Mouse (Mus musculus) forebrain, embryonic 14.5 days (tissue): ENCODE measurements around the gene Sfmbt2. TPM values are rescaled to one million over a fixed set of nuclear protein-coding genes. Genes with fewer than 3 reads are reported as not detected.

Experiments used
- ATAC-seq: fragments of 200-750 bp; cut with Nextera tagmentation; 2 replicates; pipeline ENCODE4 v1.8.0; 2017; ENCODE audit warnings: mild to moderate bottlenecking, moderate library complexity
- DNase-seq: peaks from one replicate; pipeline ENCODE4 v3.0.0-alpha.2; 2015; ENCODE audit warnings: low spot score
- H3K27ac ChIP-seq: fragments of 300-500 bp; sonication (generic); 2 replicates; pipeline ENCODE4 v1.5.1; 2014; ENCODE audit warnings: low read depth, mild to moderate bottlenecking, control low read depth, low read length, moderate library complexity
- H3K27me3 ChIP-seq: fragments of 300-500 bp; sonication (generic); replicated peaks from 2 replicates; pipeline ENCODE4 v1.6.1; 2014; ENCODE audit warnings: low read length, control low read depth, mixed read lengths; ENCODE audit not compliant: control insufficient read depth, insufficient read depth
- H3K36me3 ChIP-seq: fragments of 300-500 bp; sonication (generic); 2 replicates; pipeline ENCODE4 v1.6.1; 2014; ENCODE audit warnings: low read length, control low read depth; ENCODE audit not compliant: control insufficient read depth, insufficient read depth
- H3K4me1 ChIP-seq: fragments of 300-500 bp; sonication (generic); 2 replicates; pipeline ENCODE4 v1.6.1; 2014; ENCODE audit warnings: antibody characterized with exemption, low read length, control low read depth; ENCODE audit not compliant: control insufficient read depth, insufficient read depth
- H3K4me2 ChIP-seq: fragments of 300-500 bp; sonication (generic); 2 replicates; pipeline ENCODE4 v1.6.1; 2014; ENCODE audit warnings: mild to moderate bottlenecking, control low read depth, low read length
- H3K4me3 ChIP-seq: fragments of 300-500 bp; sonication (generic); 2 replicates; pipeline ENCODE4 v1.5.1; 2014; ENCODE audit warnings: low read depth, low read length, control low read depth
- H3K9ac ChIP-seq: fragments of 300-500 bp; sonication (generic); 2 replicates; pipeline ENCODE4 v1.6.1; 2014; ENCODE audit warnings: mild to moderate bottlenecking, low read length, control low read depth, moderate library complexity
- H3K9me3 ChIP-seq: fragments of 300-500 bp; sonication (generic); replicated peaks from 2 replicates; pipeline ENCODE4 v1.6.1; 2016; ENCODE audit warnings: low read length, control low read depth, mixed read lengths; ENCODE audit not compliant: control insufficient read depth
- WGBS: fragments of 180-500 bp; shearing (Covaris S2); extraction: QIAGEN DNeasy Blood & Tissue Kit; methylation state at CpG from one replicate; pipeline ENCODE4 v1.1.7; 2014; 5-methylcytosine and 5-hydroxymethylcytosine counted together
- polyA plus RNA-seq: library from polyadenylated mRNA; unstranded; fragments of >200 nt; fragmentation: Nextera tagmentation; extraction: Ambion mirVana; gene quantifications from 2 replicates; pipeline ENCODE4 v1.2.1, GENCODE M21; 2014

The Sfmbt2 gene
- polyA plus RNA-seq, 1 experiment from 2014 or later, result 1.8 TPM

DNA sequence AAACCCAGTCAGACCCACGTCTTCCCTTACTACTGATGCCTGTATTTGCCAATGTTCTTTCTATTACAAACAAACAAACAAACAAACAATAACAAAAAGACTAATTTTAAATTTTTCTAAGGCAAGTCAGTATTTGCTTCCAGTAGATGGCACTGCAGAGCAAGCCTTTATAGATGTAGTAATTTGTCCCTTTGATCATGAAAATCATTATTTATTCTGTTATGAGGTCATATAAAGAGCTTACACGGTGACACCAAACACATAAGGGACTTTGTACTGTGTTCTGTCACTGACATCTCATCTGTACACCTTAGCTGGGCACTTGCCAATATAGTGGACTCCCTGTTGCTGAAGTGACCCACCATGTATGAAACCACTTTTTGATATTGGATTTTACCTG is 4.0 kb upstream of the Sfmbt2 start:
- peak; percentile 65 for DNase-seq

DNA sequence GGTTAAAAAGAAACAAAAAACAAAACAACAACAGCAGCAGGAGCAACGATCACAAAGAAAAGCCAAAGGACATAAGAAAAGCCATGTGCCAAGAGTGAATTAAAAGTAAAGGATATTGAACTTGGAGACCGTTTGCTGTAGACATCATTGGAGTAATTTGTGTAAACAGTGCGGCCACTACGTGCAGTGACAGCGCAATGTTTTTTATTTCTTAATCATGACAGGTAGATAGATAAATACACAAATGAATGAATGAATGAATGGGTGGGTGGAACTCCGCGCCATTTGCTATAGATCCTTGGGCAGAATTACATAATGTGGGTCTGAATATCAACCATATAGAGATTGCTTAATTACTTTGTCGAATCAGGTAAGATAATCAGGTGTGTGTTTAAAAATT is 634 bp upstream of the Sfmbt2 start:
- no peak overlapping the region for H3K9ac ChIP-seq
- H3K4me1 ChIP-seq, result peaks cover 10% of the 10 kb centered on the region
- WGBS, result 4% methylated on average over 8 of the region's 8 CpGs
- H3K36me3 ChIP-seq, result no peaks in the 10 kb centered on the region
- H3K4me3 ChIP-seq, result no peak overlapping the region
- no peak overlapping the region for H3K4me2 ChIP-seq
- DNase-seq (no peak), ATAC-seq (no peak)
- no peak overlapping the region for H3K27ac ChIP-seq
- peaks cover 57% of the 10 kb centered on the region for H3K27me3 ChIP-seq
- H3K9me3 ChIP-seq, result no peaks in the 10 kb centered on the region

More for the DNA sequence above, 4.0 kb upstream of the Sfmbt2 start:
- Histone ChIP-seq H3K4me1 (no peaks in the 10 kb centered on the region), H3K27ac (no peak overlapping the region), H3K4me3 (no peak overlapping the region), H3K27me3 (peaks cover 41% of the 10 kb centered on the region), H3K4me2 (no peak overlapping the region), H3K9me3 (no peaks in the 10 kb centered on the region), H3K36me3 (no peaks in the 10 kb centered on the region), H3K9ac (no peak overlapping the region)
- ATAC-seq, result no peak
- WGBS, result 20% methylated on average over 2 of the region's 2 CpGs

DNA sequence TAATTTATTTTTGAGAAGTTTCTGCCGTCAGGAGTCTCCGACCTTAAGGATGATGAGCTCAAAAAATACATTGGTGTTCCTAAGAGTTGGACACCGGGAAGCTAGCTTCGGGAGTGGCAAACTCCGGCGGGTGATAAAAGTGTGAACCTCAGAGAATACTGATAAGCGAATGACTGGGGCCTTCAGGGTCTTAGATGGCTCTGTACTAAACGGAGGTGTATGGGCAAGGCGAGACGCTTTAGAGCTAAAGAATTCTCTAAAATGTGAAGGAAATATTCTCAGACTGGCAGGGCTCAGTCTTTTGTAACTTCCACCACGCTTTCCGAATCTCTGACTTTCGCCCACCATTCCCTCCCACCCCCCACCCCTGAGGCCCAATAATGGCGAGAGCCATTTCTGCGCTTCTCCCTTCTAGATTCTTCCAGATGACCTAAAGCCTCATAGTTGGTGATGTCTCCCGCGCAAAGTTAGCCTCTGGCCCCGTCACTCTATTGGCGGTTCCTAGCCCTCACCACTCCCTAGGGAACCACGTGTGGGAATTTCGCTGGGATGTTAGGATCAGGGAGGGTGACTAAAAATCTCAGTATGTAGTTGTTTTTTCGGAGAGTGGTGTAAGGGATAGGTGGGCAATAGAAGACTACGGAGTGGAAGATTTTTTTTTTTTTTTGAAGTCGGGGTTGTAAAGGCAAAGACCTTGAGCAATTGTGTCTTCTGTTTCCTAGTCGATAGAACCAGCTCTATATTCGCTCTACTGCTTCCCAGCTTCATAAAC is 563 bp downstream of the Sfmbt2 start:
- ATAC-seq (no peak), DNase-seq (no peak)
- Histone ChIP-seq H3K27ac (no peak overlapping the region), H3K27me3 (peaks cover 65% of the 10 kb centered on the region), H3K4me2 (no peak overlapping the region), H3K9ac (no peak overlapping the region), H3K4me3 (no peak overlapping the region), H3K36me3 (no peaks in the 10 kb centered on the region), H3K4me1 (peaks cover 14% of the 10 kb centered on the region), H3K9me3 (no peaks in the 10 kb centered on the region)
- WGBS, result 1% methylated on average over 26 of the region's 26 CpGs

DNA sequence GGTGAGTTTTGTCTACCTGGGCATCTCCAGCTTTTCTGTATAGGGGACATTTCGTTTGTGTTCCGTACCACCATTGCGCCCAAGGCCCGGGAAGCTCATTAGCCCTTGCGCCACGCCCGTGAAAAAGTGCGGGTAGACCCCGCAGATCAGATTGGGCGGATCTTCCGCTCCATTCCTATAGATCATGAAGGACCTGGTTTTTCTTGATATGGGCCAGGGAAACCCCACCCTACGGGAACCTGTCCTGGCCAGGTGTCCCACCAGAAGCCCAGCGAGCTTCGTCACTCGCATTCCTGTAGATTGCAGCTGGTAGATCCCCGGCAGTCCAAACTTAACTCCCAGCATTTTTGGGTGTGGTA is 1.1 kb downstream of the Sfmbt2 start:
- H3K27me3 ChIP-seq, result peaks cover 70% of the 10 kb centered on the region

DNA sequence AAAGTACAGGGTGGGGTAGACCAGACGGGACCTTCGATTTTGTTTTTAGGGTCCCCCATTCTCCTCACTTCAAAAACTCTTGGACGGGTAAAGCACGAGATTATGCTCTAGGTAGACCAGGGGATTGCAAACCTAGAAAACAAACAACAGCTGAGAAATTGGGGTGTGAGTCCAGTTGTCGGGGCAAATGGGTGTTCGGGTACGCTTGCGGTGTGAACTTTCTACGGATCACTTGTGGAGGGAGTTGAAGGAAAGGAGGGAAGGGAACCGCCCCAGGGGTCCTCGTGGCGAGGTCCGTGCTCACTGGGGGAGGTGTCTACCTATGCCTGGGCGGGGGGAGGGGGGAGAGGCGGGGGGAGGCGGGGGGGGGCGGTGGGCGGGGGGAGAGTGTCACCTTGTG is 1.6 kb downstream of the Sfmbt2 start:
- H3K4me3 ChIP-seq, result peak overlapping the region; percentile 51
- no peaks in the 10 kb centered on the region for H3K36me3 ChIP-seq
- WGBS, result under 1% methylated on average over 9 of the region's 18 CpGs
- H3K4me2 ChIP-seq, result peak overlapping the region; percentile 96
- ATAC-seq (peak; percentile 13; the same call in 1 of the 2 replicates), DNase-seq (no peak)
- H3K9ac ChIP-seq, result no peak overlapping the region
- no peak overlapping the region for H3K27ac ChIP-seq
- no peaks in the 10 kb centered on the region for H3K9me3 ChIP-seq
- H3K27me3 ChIP-seq, result peaks cover 67% of the 10 kb centered on the region
- H3K4me1 ChIP-seq, result peaks cover 14% of the 10 kb centered on the region

More for the DNA sequence above, 1.1 kb downstream of the Sfmbt2 start:
- Histone ChIP-seq H3K4me3 (no peak overlapping the region), H3K27ac (no peak overlapping the region), H3K4me2 (no peak overlapping the region; the same call in 1 of the 2 replicates), H3K36me3 (no peaks in the 10 kb centered on the region), H3K9ac (no peak overlapping the region), H3K9me3 (no peaks in the 10 kb centered on the region), H3K4me1 (peaks cover 14% of the 10 kb centered on the region)
- ATAC-seq, result no peak
- WGBS, result 3% methylated on average over 16 of the region's 16 CpGs
- DNase-seq, result no peak

DNA sequence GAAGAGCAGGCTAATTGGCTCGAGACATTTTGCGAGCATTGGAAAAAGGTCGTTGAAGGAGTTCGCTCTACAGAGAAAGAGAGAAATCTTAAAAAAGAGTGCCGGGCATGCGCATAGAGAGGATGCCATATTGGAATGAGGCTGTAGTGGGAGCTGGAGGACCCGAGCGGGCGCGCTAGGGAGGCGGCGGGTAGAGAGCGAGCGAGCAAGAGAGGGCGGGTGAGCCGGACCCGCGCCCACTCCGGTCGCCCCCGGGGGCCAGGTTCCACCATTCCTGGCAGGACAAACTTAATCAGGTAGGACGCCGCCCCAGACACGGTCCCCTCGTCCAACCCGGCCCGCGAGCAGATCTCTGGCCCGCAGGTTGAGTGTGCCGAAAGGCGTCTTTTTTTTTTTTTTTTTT is 2.0 kb downstream of the Sfmbt2 start:
- DNase-seq (peak; percentile 90), ATAC-seq (peak; percentile 82)
- Histone ChIP-seq H3K36me3 (no peaks in the 10 kb centered on the region), H3K4me2 (peak overlapping the region; percentile 96), H3K9ac (peak overlapping the region; percentile 57), H3K27me3 (peaks cover 63% of the 10 kb centered on the region), H3K9me3 (no peaks in the 10 kb centered on the region), H3K27ac (no peak overlapping the region), H3K4me3 (peak overlapping the region; percentile 51), H3K4me1 (peaks cover 14% of the 10 kb centered on the region)
- under 1% methylated on average over 30 of the region's 31 CpGs for WGBS

DNA sequence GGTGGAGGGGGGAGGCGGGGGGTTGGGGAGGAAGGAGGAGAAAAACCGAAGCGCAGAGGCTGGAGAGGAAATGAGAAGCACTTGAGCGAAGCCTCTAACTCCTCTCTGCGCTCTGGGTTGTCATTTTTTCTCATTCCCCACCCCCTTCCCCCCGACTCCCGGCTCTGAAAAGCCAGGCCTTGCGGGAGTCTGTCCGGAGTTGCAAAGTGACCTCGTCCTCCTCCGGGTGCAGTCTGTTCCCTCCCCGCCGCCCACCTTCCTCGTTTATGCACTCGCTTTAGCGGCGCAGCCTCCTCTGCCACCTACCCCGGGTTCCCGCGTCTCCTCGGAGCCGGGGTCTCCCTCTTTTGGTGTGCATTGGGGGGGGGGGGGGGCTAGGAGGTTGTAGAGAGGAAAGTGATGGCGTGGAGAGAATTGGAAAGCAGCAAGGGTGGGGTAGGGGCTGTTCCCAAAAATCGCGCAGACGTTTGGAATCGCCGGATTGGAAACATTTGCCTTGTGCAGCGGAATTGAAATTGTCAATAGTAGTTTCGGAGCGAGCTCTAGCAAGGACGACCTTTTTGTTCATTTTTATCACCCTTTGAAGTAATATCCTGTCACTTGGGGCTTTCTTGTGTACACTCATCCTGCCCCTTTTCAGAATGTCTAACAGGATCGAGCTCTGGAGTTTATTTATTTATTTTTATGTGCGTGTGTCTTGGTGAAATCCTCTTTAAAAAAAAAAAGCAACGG is 2.6 kb downstream of the Sfmbt2 start:
- H3K36me3 ChIP-seq, result no peaks in the 10 kb centered on the region
- H3K9ac ChIP-seq, result peak overlapping the region; percentile 57
- peaks cover 14% of the 10 kb centered on the region for H3K4me1 ChIP-seq
- peak; percentile 15 for ATAC-seq
- H3K4me2 ChIP-seq, result peak overlapping the region; percentile 96
- WGBS, result under 1% methylated on average over 34 of the region's 35 CpGs
- H3K27ac ChIP-seq, result no peak overlapping the region; the same call in 1 of the 2 replicates
- H3K4me3 ChIP-seq, result peak overlapping the region; percentile 51
- no peaks in the 10 kb centered on the region for H3K9me3 ChIP-seq
- H3K27me3 ChIP-seq, result peaks cover 59% of the 10 kb centered on the region
- DNase-seq, result peak; percentile 52

DNA sequence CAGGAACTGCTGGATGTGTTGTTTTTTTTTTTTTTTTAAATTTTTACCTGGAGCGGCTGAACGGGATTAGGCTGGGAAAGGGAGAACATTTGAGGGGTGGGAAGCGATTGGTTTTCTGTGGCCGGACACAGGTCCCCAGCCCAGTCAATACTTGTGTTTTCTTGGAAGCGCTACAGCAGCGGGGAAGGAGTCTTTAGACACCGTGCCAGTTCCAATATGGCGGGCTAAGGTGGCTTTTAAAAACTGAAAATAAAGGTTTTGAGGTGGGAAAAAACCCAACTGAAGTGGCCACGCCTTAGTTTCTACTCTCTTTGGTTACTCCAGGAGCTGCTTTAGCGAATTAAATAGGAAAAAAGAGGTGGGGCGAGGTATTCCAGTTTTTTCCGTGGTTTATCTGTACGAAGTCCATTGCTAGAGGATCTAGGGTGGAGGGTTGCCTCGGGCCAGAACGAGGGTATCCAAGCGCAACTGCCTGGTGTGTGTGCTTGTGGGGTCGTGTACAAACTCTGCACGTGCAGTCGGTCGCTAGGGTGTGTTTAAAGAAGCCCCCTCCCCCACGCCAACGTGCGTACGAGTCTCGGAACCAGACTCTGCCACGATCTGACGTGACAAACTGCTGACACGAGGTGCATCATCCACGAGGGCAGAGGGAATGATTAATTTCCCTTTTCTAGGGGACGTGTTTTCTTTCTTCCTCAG is 3.3 kb downstream of the Sfmbt2 start:
- DNase-seq (peak; percentile 47), ATAC-seq (peak; percentile 2; the same call in 1 of the 2 replicates)
- Histone ChIP-seq H3K4me2 (peak overlapping the region; percentile 96), H3K9ac (peak overlapping the region; percentile 57; the same call in 1 of the 2 replicates), H3K27ac (no peak overlapping the region), H3K4me3 (peak overlapping the region; percentile 51), H3K9me3 (no peaks in the 10 kb centered on the region), H3K36me3 (no peaks in the 10 kb centered on the region), H3K4me1 (peaks cover 14% of the 10 kb centered on the region), H3K27me3 (peaks cover 52% of the 10 kb centered on the region)
- WGBS, result under 1% methylated on average over 30 of the region's 30 CpGs
